Mouse (Mus musculus) liver, embryonic 15.5 days (tissue): ENCODE measurements at regions not wholly inside any gene's neighbourhood (a gene's known extent, or its start where the extent isn't known, plus 50 kb on each side); places are given as distances from the start of the nearest gene placed in this dataset.

Experiments
- ATAC-seq: fragments of 200-750 bp; cut with Nextera tagmentation; 2 replicates; pipeline ENCODE4 v1.8.0; 2017; ENCODE audit warnings: moderate number of reproducible peaks, mild to moderate bottlenecking, moderate library complexity; ENCODE audit not compliant: insufficient read depth
- H3K27ac ChIP-seq: fragments of 300-500 bp; sonication (generic); replicated peaks from 2 replicates; pipeline ENCODE4 v1.5.1; 2015; ENCODE audit warnings: mild to moderate bottlenecking, inconsistent platforms
- H3K27me3 ChIP-seq: fragments of 300-500 bp; sonication (generic); 2 replicates; pipeline ENCODE4 v1.6.1; 2015; ENCODE audit warnings: mild to moderate bottlenecking, inconsistent platforms
- H3K36me3 ChIP-seq: fragments of 300-500 bp; sonication (generic); replicated peaks from 2 replicates; pipeline ENCODE4 v1.6.1; 2015; ENCODE audit warnings: moderate library complexity, mild to moderate bottlenecking, inconsistent platforms
- H3K4me1 ChIP-seq: fragments of 300-500 bp; sonication (generic); replicated peaks from 2 replicates; pipeline ENCODE4 v1.6.1; 2015; ENCODE audit warnings: inconsistent platforms
- H3K4me2 ChIP-seq: fragments of 300-500 bp; sonication (generic); 2 replicates; pipeline ENCODE4 v1.6.1; 2015; ENCODE audit warnings: moderate library complexity, mild to moderate bottlenecking, inconsistent platforms
- H3K4me3 ChIP-seq: fragments of 300-500 bp; sonication (generic); replicated peaks from 2 replicates; pipeline ENCODE4 v1.5.1; 2015; ENCODE audit warnings: mild to moderate bottlenecking, inconsistent platforms
- H3K9ac ChIP-seq: fragments of 300-500 bp; sonication (generic); 2 replicates; pipeline ENCODE4 v1.6.1; 2015; ENCODE audit warnings: moderate library complexity, mild to moderate bottlenecking, inconsistent platforms
- H3K9me3 ChIP-seq: fragments of 300-500 bp; sonication (generic); replicated peaks from 2 replicates; pipeline ENCODE4 v1.6.1; 2016; ENCODE audit warnings: inconsistent platforms
- WGBS: fragments of 180-500 bp; shearing (Covaris S2); methylation state at CpG from one replicate; pipeline ENCODE4 v1.1.7; 2015; ENCODE audit warnings: mixed read lengths; ENCODE audit not compliant: insufficient replicate concordance; 5-methylcytosine and 5-hydroxymethylcytosine counted together

DNA sequence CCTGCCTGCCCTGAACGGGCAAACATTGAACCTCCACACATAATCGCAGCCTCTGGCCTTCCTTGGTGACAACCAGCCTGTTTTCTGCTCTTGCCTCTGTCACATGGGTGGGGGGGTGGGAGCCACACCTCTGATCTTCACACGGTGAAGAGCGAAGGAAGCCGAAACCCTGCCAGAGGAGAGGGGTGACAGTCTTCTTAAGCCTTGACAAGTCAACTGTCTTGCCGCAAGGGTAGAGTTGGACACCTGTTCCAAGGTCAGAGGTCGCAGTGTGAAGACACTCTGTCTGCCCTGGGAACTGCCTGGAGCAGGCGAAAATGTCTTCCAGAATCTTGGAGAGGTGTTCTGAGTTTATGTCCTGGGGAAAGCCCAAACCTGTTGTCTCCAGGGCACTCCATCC is 364.8 kb upstream of the 3110018I06Rik start:
- no peak overlapping the region for H3K4me3 ChIP-seq
- no peak overlapping the region for H3K9ac ChIP-seq
- no peak overlapping the region for H3K27ac ChIP-seq
- H3K4me1 ChIP-seq = no peaks in the 10 kb centered on the region
- H3K4me2 ChIP-seq = no peak overlapping the region
- no peak for ATAC-seq
- 65% methylated on average over 8 of the region's 8 CpGs for WGBS
- no peaks in the 10 kb centered on the region for H3K9me3 ChIP-seq
- no peaks in the 10 kb centered on the region for H3K36me3 ChIP-seq
- no peaks in the 10 kb centered on the region for H3K27me3 ChIP-seq

DNA sequence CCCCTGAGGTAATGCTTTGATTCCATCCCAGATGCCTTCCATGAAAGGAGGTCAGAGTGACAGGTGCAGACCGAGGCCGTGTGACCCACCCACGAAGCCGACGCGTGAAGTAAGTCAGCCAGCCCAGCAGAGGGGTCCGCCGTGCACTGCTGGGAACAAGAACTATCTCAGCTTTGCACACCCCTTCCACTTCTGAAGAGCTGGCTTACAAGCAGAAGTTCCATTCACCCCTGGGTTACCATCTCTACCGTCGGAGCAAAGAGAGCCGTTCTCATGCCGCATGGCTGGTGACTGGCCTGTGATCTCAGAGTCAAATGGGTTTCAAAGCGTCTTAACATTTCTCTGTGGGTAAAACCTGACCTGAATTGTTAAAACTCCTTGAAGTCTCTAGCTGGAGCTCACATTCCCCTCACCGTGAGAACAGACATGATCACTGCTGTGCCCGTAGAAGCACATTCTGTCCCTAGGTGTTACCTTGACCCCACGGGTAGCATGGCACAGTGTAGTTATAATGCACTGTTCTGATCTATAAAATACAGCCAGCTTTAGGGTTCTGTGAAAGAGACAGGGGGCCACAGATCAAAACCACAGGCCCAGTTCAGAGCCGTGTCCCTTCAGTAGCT is 364.1 kb upstream of the 3110018I06Rik start:
- Histone ChIP-seq H3K27me3 (no peaks in the 10 kb centered on the region), H3K9ac (no peak overlapping the region), H3K4me1 (no peaks in the 10 kb centered on the region), H3K4me3 (no peak overlapping the region), H3K27ac (no peak overlapping the region), H3K9me3 (no peaks in the 10 kb centered on the region), H3K4me2 (no peak overlapping the region), H3K36me3 (no peaks in the 10 kb centered on the region)
- 80% methylated on average over 17 of the region's 17 CpGs for WGBS
- no peak for ATAC-seq

DNA sequence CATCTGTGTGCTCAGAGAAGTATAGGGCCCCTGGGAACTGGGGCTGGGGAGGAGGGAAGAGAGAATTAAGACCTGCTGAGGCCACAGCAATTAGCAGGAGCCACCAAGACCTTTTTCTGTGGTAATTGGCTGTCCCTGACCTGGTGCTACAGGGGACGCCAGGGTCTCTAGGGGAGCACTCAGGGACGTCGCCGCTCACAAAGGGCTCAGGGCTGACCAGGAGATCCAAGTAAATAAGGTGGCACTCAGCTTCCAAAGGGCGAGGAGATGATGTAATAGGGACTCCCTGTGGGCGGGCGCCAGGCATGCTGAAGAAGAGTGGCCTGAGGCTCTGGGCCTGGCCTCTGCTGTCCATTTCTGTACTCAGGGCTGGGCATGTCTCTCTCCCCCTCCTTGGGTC is 363.2 kb upstream of the 3110018I06Rik start:
- WGBS = 54% methylated on average over 7 of the region's 7 CpGs
- H3K4me3 ChIP-seq = no peak overlapping the region
- no peaks in the 10 kb centered on the region for H3K36me3 ChIP-seq
- no peaks in the 10 kb centered on the region for H3K27me3 ChIP-seq
- H3K4me2 ChIP-seq = no peak overlapping the region
- no peaks in the 10 kb centered on the region for H3K9me3 ChIP-seq
- H3K9ac ChIP-seq = no peak overlapping the region
- H3K4me1 ChIP-seq = no peaks in the 10 kb centered on the region
- no peak overlapping the region for H3K27ac ChIP-seq
- no peak for ATAC-seq

- no peak for ATAC-seq
- Histone ChIP-seq H3K9ac (no peak overlapping the region), H3K27me3 (no peaks in the 10 kb centered on the region), H3K4me1 (no peaks in the 10 kb centered on the region), H3K27ac (no peak overlapping the region), H3K36me3 (no peaks in the 10 kb centered on the region), H3K4me3 (no peak overlapping the region), H3K9me3 (no peaks in the 10 kb centered on the region), H3K4me2 (no peak overlapping the region)
- 67% methylated on average over 10 of the region's 10 CpGs for WGBS
These were observed 362.4 kb upstream of the 3110018I06Rik start for GRCm38 (mm10) chr12:107126056-107126455.

DNA sequence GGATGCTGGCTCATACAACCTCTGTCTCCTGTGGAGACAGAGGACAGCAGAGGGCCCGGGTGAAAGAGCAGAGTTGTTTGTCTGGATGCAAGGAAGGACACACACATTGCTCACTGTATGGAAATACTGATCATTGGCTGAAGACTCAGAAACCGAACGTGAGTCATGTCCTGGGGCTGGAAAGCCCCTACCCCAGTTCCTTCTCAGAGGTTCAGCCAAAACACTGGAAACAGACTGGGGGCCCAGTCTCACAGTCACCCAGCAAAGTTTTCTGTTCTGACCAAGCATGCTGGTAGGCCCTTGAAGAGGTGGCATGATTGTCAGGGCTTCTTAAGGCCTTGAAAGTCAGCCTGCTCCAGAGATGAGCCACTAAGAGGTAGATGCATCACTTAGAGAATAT is 360.8 kb upstream of the 3110018I06Rik start:
- Histone ChIP-seq H3K9ac (no peak overlapping the region), H3K27me3 (no peaks in the 10 kb centered on the region), H3K4me2 (no peak overlapping the region), H3K27ac (no peak overlapping the region), H3K36me3 (no peaks in the 10 kb centered on the region), H3K9me3 (no peaks in the 10 kb centered on the region), H3K4me3 (no peak overlapping the region), H3K4me1 (no peaks in the 10 kb centered on the region)
- no peak for ATAC-seq
- WGBS = 53% methylated on average over 3 of the region's 3 CpGs

- WGBS = 51% methylated on average over 6 of the region's 6 CpGs
- Histone ChIP-seq H3K27ac (no peak overlapping the region), H3K4me2 (no peak overlapping the region), H3K9me3 (no peaks in the 10 kb centered on the region), H3K4me1 (no peaks in the 10 kb centered on the region), H3K4me3 (no peak overlapping the region), H3K9ac (no peak overlapping the region), H3K36me3 (no peaks in the 10 kb centered on the region), H3K27me3 (no peaks in the 10 kb centered on the region)
- ATAC-seq = no peak
These were observed 359.2 kb upstream of the 3110018I06Rik start for GRCm38 (mm10) chr12:107129232-107129631.

GRCm38 (mm10) chr12:107131351-107131750 is 357.1 kb upstream of the 3110018I06Rik start:
- no peaks in the 10 kb centered on the region for H3K9me3 ChIP-seq
- ATAC-seq = no peak
- H3K9ac ChIP-seq = no peak overlapping the region
- no peak overlapping the region for H3K27ac ChIP-seq
- no peaks in the 10 kb centered on the region for H3K4me1 ChIP-seq
- no peak overlapping the region for H3K4me3 ChIP-seq
- H3K27me3 ChIP-seq = no peaks in the 10 kb centered on the region
- no peak overlapping the region for H3K4me2 ChIP-seq
- H3K36me3 ChIP-seq = no peaks in the 10 kb centered on the region
- WGBS = 55% methylated on average over 7 of the region's 7 CpGs

DNA sequence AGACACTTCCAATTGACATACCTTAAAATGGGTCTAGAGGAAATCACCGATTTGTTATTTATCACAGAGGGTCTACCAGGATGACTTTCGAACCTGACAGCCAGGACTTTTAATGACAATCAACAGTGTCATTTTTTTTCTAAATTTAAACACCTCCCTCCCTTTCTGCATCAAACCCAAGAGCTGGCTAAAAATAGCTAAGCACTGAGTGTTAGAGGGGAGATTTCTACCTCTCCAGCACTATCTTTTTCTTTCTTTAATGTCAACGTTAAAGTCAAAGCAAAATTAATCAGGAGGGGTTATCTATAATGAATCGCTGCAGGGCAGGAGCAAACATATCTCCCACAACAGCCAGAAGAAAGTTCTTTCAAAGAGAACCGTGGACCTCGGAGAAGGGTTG is 356.6 kb upstream of the 3110018I06Rik start:
- Histone ChIP-seq H3K4me2 (no peak overlapping the region), H3K27me3 (no peaks in the 10 kb centered on the region), H3K9ac (no peak overlapping the region), H3K9me3 (no peaks in the 10 kb centered on the region), H3K36me3 (no peaks in the 10 kb centered on the region), H3K4me3 (no peak overlapping the region), H3K4me1 (no peaks in the 10 kb centered on the region), H3K27ac (no peak overlapping the region)
- WGBS = 58% methylated on average over 6 of the region's 6 CpGs
- ATAC-seq = no peak

DNA sequence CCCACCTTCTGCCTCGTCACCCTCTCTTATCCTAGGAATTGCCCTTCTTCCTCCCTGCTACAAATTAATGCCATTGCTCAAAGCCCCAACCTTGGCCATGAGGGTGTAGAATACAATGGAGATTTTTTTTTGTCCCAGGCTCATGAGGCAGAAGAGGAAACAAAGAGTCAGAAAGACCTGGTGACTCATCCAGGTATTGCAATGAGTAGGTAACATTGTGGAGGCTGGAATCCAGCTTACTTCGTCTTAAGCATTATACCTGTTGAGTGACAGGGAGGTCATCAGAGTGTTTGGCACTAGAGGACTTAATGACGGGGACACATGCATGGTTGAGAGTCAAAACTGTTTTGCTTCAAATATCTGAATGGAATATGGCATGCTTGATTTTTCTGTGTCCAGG is 355.9 kb upstream of the 3110018I06Rik start:
- 46% methylated on average over 3 of the region's 3 CpGs for WGBS
- no peak overlapping the region for H3K27ac ChIP-seq

GRCm38 (mm10) chr12:107134353-107134752 is 354.1 kb upstream of the 3110018I06Rik start:
- no peak for ATAC-seq
- 55% methylated on average over 3 of the region's 3 CpGs for WGBS
- H3K9me3 ChIP-seq = no peaks in the 10 kb centered on the region

More for the DNA sequence above, 355.9 kb upstream of the 3110018I06Rik start:
- Histone ChIP-seq H3K4me2 (no peak overlapping the region), H3K9me3 (no peaks in the 10 kb centered on the region), H3K9ac (no peak overlapping the region), H3K36me3 (no peaks in the 10 kb centered on the region), H3K4me1 (no peaks in the 10 kb centered on the region), H3K4me3 (no peak overlapping the region), H3K27me3 (no peaks in the 10 kb centered on the region)
- no peak for ATAC-seq

DNA sequence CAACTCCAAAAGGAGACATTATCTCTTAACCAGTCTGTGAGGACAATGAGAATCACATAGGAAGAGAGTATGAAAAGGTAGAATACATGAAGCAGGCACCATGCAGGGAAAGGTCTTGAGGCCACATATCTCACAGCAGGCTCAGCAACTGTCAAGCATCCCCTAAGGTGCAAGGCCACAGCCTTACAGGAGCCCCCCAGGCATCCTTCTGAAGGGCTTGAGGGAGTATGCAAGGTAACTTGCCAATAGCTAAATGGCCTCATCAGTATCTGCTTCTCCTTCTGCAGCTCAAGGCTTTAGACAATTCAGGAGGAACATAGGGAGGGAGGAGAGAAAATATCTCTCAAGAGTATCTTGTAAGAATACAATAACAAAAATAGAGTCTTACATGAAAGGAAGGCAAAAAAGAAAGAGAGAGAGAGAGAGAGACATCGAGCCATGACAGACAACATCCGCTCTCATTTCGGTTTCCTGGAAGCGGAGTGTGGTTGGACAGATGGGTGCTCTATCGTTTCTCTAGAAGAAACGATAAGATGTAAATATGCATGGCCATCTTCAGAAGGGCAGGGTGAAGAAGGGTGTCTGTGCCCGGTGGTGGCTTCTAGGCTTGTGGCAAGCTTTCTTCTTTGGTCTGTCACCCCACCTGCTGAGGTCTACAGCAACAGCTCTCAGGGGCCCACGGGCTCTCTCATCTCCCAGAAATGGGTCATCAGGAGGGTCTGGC is 349.6 kb upstream of the 3110018I06Rik start:
- no peaks in the 10 kb centered on the region for H3K4me1 ChIP-seq
- WGBS = 72% methylated on average over 8 of the region's 8 CpGs

More at GRCm38 (mm10) chr12:107134353-107134752, 354.1 kb upstream of the 3110018I06Rik start:
- Histone ChIP-seq H3K4me2 (no peak overlapping the region), H3K4me1 (no peaks in the 10 kb centered on the region), H3K27me3 (no peaks in the 10 kb centered on the region), H3K9ac (no peak overlapping the region), H3K27ac (no peak overlapping the region), H3K36me3 (no peaks in the 10 kb centered on the region), H3K4me3 (no peak overlapping the region)

More for the DNA sequence above, 349.6 kb upstream of the 3110018I06Rik start:
- H3K27me3 ChIP-seq = no peaks in the 10 kb centered on the region
- H3K4me3 ChIP-seq = no peak overlapping the region
- H3K27ac ChIP-seq = no peak overlapping the region
- H3K9ac ChIP-seq = no peak overlapping the region
- H3K36me3 ChIP-seq = no peaks in the 10 kb centered on the region
- H3K4me2 ChIP-seq = no peak overlapping the region
- no peaks in the 10 kb centered on the region for H3K9me3 ChIP-seq
- ATAC-seq = no peak
